11 mouse cellular contexts compared by ENCODE assay signal in genomic region chr2:162528911-162529310, GRCm38 (mm10).
DNase-seq lines count a peak whose midpoint lies in the region; ATAC-seq and TF ChIP-seq lines count a peak whose summit lies in the region.
"Had no signal": no experiment of that assay in that cellular context is flagged by ENCODE, and none has a peak within 500 bp of the region (broad histone marks: within the 10 kb centered on the region; RNA-seq: fewer than 3 reads in every experiment).

No protein-coding gene starts in this region.

- ATAC-seq in lung, embryonic 14.5 days (ENCODE audit: insufficient read depth), result no peak
- ATAC-seq: midbrain, embryonic 16.5 days had no signal

- H3K4me3 ChIP-seq in ES-Bruce4 (ENCODE audit: low read depth, low read length), result no peak overlapping the region
- H3K4me3 ChIP-seq in lung, embryonic 14.5 days (ENCODE audit: low read depth, low read length), result no peak overlapping the region
- H3K4me3 ChIP-seq: embryonic facial prominence, embryonic 12.5 days; limb, embryonic 15.5 days had no signal

- no peaks in the 10 kb centered on the region for H3K36me3 ChIP-seq in ES-Bruce4 (ENCODE audit: control insufficient read depth, insufficient read depth, low read length, poor library complexity, severe bottlenecking)
- H3K36me3 ChIP-seq in lung, embryonic 14.5 days (ENCODE audit: insufficient read depth), result no peaks in the 10 kb centered on the region
- H3K36me3 ChIP-seq: embryonic facial prominence, embryonic 12.5 days; limb, embryonic 15.5 days had no signal

- H3K4me1 ChIP-seq in ES-Bruce4 (ENCODE audit: control insufficient read depth, insufficient read depth, low read length), result no peaks in the 10 kb centered on the region
- H3K4me1 ChIP-seq in lung, embryonic 14.5 days (ENCODE audit: insufficient read depth), result no peaks in the 10 kb centered on the region
- H3K4me1 ChIP-seq: embryonic facial prominence, embryonic 12.5 days; limb, embryonic 15.5 days had no signal

- no peak for TF ChIP-seq POLR2A in ES-Bruce4 (IDR thresholded peaks at IDR 0.05; ENCODE audit: insufficient read depth, low read length)

- H3K9me3 ChIP-seq in ES-Bruce4 (replicated peaks; ENCODE audit: control insufficient read depth, insufficient read depth, low read length, poor library complexity, severe bottlenecking), result no peaks in the 10 kb centered on the region
- no peaks in the 10 kb centered on the region for H3K9me3 ChIP-seq in lung, embryonic 14.5 days (ENCODE audit: low read depth, low read length)
- H3K9me3 ChIP-seq: embryonic facial prominence, embryonic 12.5 days; limb, embryonic 15.5 days had no signal

- peak; percentile 3 for TF ChIP-seq CTCF in ES-Bruce4 (IDR thresholded peaks at IDR 0.05; ENCODE audit: low read depth, low read length)
- peak; percentile 32 for TF ChIP-seq CTCF in lung, embryonic 14.5 days (IDR thresholded peaks at IDR 0.05; ENCODE audit: low read depth)

- no peak overlapping the region for H3K27ac ChIP-seq in ES-Bruce4 (ENCODE audit: insufficient read depth, low read length)
- no peak overlapping the region for H3K27ac ChIP-seq in lung, embryonic 14.5 days (ENCODE audit: low read depth)
- H3K27ac ChIP-seq: embryonic facial prominence, embryonic 12.5 days; limb, embryonic 15.5 days had no signal

- peak; percentile 31 to 33 for DNase-seq in cerebellum, postnatal 14 days
- no peak for DNase-seq in cerebellum, adult 9-11 months
- DNase-seq in kidney, postnatal 10 days, result peak; percentile 15
- no peak for DNase-seq in kidney, postnatal 14 days
- DNase-seq in lung, embryonic 14.5 days, result peak; percentile 37
- DNase-seq in urinary bladder, postnatal 36 days (ENCODE audit: low spot score in 2 of 2), result no peak
- DNase-seq in neural tube, embryonic 10.5 days (ENCODE audit: extremely low spot score, low spot score), result no peak

- no peak overlapping the region for H3K9ac ChIP-seq in ES-Bruce4 (ENCODE audit: low read depth, poor library complexity, severe bottlenecking)
- no peak overlapping the region for H3K9ac ChIP-seq in lung, embryonic 14.5 days
- H3K9ac ChIP-seq: embryonic facial prominence, embryonic 12.5 days; limb, embryonic 15.5 days had no signal

- H3K27me3 ChIP-seq in ES-Bruce4 (ENCODE audit: control insufficient read depth, insufficient read depth, low read length, poor library complexity, severe bottlenecking), result no peaks in the 10 kb centered on the region
- H3K27me3 ChIP-seq in lung, embryonic 14.5 days (ENCODE audit: insufficient read depth, low read length), result no peaks in the 10 kb centered on the region
- H3K27me3 ChIP-seq: embryonic facial prominence, embryonic 12.5 days; limb, embryonic 15.5 days had no signal

- no peak for TF ChIP-seq EP300 in ES-Bruce4 (IDR thresholded peaks at IDR 0.05; ENCODE audit: insufficient read depth, low read depth, low read length)

- WGBS in lung, embryonic 14.5 days, result 93% methylated on average over 3 of the region's 3 CpGs

- no peak overlapping the region for H3K4me2 ChIP-seq in lung, embryonic 14.5 days
- H3K4me2 ChIP-seq: embryonic facial prominence, embryonic 12.5 days; limb, embryonic 15.5 days had no signal

Comparison
In these comparisons a context has a peak if more than half of its experiments do, and no peak if none do; other contexts are left out.
1. DNase-seq: peak in cerebellum, postnatal 14 days (2 of 2), kidney, postnatal 10 days (single experiment) and lung, embryonic 14.5 days (single experiment); none in cerebellum, adult 9-11 months (single experiment), kidney, postnatal 14 days (single experiment), urinary bladder, postnatal 36 days (0 of 2) and neural tube, embryonic 10.5 days (single experiment).